In genomic region chr17:26794744-26795143, GRCm38 (mm10) we compare ENCODE assay signal across 7 mouse cellular contexts. TPM values are rescaled to one million over a fixed set of nuclear protein-coding genes. Genes with fewer than 3 reads are reported as not detected.
A peak's percentile ranks its signal among the peaks of the same experiment; 100 is the strongest.
DNase-seq lines count a peak whose midpoint lies in the region; ATAC-seq and TF ChIP-seq lines count a peak whose summit lies in the region.

No protein-coding gene starts in this region.

- no peak overlapping the region for H3K27ac ChIP-seq in testis, adult 2 months (ENCODE audit: control insufficient read depth, insufficient read depth, low read depth, low read length)
- H3K27ac ChIP-seq in embryonic facial prominence, embryonic 11.5 days (replicated peaks; ENCODE audit: low read depth, low read length): no peak overlapping the region
- H3K27ac ChIP-seq in liver, adult 2 months (replicated peaks; ENCODE audit: insufficient read depth, low read depth, low read length): no peak overlapping the region

- no peaks in the 10 kb centered on the region for H3K4me1 ChIP-seq in testis, adult 2 months (ENCODE audit: control insufficient read depth, insufficient read depth, low read length)
- H3K4me1 ChIP-seq in embryonic facial prominence, embryonic 11.5 days (ENCODE audit: control insufficient read depth, insufficient read depth, low read length): no peaks in the 10 kb centered on the region
- H3K4me1 ChIP-seq in liver, adult 2 months (ENCODE audit: control insufficient read depth, insufficient read depth, low read length): no peaks in the 10 kb centered on the region

- H3K4me2 ChIP-seq in embryonic facial prominence, embryonic 11.5 days (ENCODE audit: low read depth, low read length): no peak overlapping the region

- ATAC-seq in activated CD4-positive, CD25-positive, alpha-beta regulatory T cell, adult 4 months: peak; percentile 32
- no peak for ATAC-seq in embryonic facial prominence, embryonic 11.5 days (replicated peaks; ENCODE audit: insufficient number of reproducible peaks, low FRiP score, low TSS enrichment, low read depth)

- TF ChIP-seq CTCF in testis, adult 2 months (IDR thresholded peaks at IDR 0.05; ENCODE audit: control insufficient read depth, insufficient read depth, insufficient replicate concordance, low read depth, low read length): peak; percentile 40; the same call in 1 of the 2 replicates
- TF ChIP-seq CTCF in liver, adult 2 months (IDR thresholded peaks at IDR 0.05; ENCODE audit: low read depth, low read length): peak; percentile 78

- no peaks in the 10 kb centered on the region for H3K27me3 ChIP-seq in testis, adult 2 months (ENCODE audit: control insufficient read depth, insufficient read depth, low read length)
- no peaks in the 10 kb centered on the region for H3K27me3 ChIP-seq in embryonic facial prominence, embryonic 11.5 days (ENCODE audit: control insufficient read depth, insufficient read depth, low read length)
- H3K27me3 ChIP-seq in liver, adult 2 months (ENCODE audit: control insufficient read depth, insufficient read depth, low read length): no peaks in the 10 kb centered on the region

- no peak for DNase-seq in testis, postnatal 14 days (ENCODE audit: low spot score)
- peak; percentile 52 for DNase-seq in embryonic facial prominence, embryonic 11.5 days (ENCODE audit: low spot score)
- DNase-seq in heart, postnatal 4 days: peak; percentile 82
- DNase-seq in liver, adult 2 months (ENCODE audit: extremely low read depth, low read depth, low spot score): peak; percentile 63
- peak; percentile 51 for DNase-seq in retina, postnatal 1 day

- no peaks in the 10 kb centered on the region; the same call in none of the 2 replicates for H3K36me3 ChIP-seq in testis, adult 2 months (ENCODE audit: control insufficient read depth, insufficient read depth, low read length)
- peaks cover 3% of the 10 kb centered on the region; the same call in 1 of the 2 replicates for H3K36me3 ChIP-seq in embryonic facial prominence, embryonic 11.5 days (replicated peaks; ENCODE audit: control insufficient read depth, insufficient read depth, low read depth, low read length)
- H3K36me3 ChIP-seq in liver, adult 2 months (ENCODE audit: control insufficient read depth, insufficient read depth, low read length): peaks cover 15% of the 10 kb centered on the region; the same call in 1 of the 2 replicates

- H3K9ac ChIP-seq in embryonic facial prominence, embryonic 11.5 days (replicated peaks; ENCODE audit: low read length): no peak overlapping the region
- H3K9ac ChIP-seq in liver, adult 2 months (ENCODE audit: low read depth, low read length): no peak overlapping the region

- H3K4me3 ChIP-seq in testis, adult 2 months (ENCODE audit: control insufficient read depth, low read depth, low read length): no peak overlapping the region
- no peak overlapping the region for H3K4me3 ChIP-seq in embryonic facial prominence, embryonic 11.5 days (ENCODE audit: low read depth, low read length)
- H3K4me3 ChIP-seq in liver, adult 2 months (ENCODE audit: insufficient read depth, low read depth, low read length): no peak overlapping the region

- no peak for TF ChIP-seq POLR2A in testis, adult 2 months (IDR thresholded peaks at IDR 0.05; ENCODE audit: control insufficient read depth, low read depth, low read length)
- TF ChIP-seq POLR2A in liver, adult 2 months (IDR thresholded peaks at IDR 0.05; ENCODE audit: extremely low read depth, insufficient read depth, low read length): no peak

- H3K79me2 ChIP-seq in liver, adult 2 months (ENCODE audit: control insufficient read depth, insufficient read depth, low read length): no peaks in the 10 kb centered on the region

- H3K9me3 ChIP-seq in embryonic facial prominence, embryonic 11.5 days (replicated peaks; ENCODE audit: control insufficient read depth, low read length): no peaks in the 10 kb centered on the region

- WGBS in embryonic facial prominence, embryonic 11.5 days: 22% methylated on average over 3 of the region's 3 CpGs
- 16% methylated on average over 3 of the region's 3 CpGs for WGBS in liver, adult 2 months

RNA-seq across cellular contexts. Expression of gene Bnip1, which starts 13.9 kb away (rescaled TPM):
- 25.1 and 26.4 TPM in 2 replicates for polyA plus RNA-seq in testis, adult 2 months (2012; rRNA removed)
- 10 to 100 TPM; 32.6 to 41.1 TPM for polyA plus RNA-seq in activated CD4-positive, CD25-positive, alpha-beta regulatory T cell, adult 4 months (2017; shearing (Covaris generic))
- polyA plus RNA-seq in embryonic facial prominence, embryonic 11.5 days (2014; fragmentation: Nextera tagmentation; extraction: Ambion mirVana): 52.4 and 54.2 TPM in 2 replicates
- total RNA-seq in heart, postnatal 4 days (2021): 10 to 100 TPM; 41.4 to 43.0 TPM
- total RNA-seq in liver, adult 2 months (2014; rRNA removed): 22.8 and 25.2 TPM in 2 replicates
- 17.5 and 18.4 TPM in 2 replicates for polyA plus RNA-seq in liver, adult 2 months (2012; rRNA removed)

RNA-seq across cellular contexts. Expression of gene Nkx2-5, which starts 50.1 kb away (rescaled TPM):
- polyA plus RNA-seq in testis, adult 2 months (2012; rRNA removed): not detected in 2 replicates
- not detected for polyA plus RNA-seq in activated CD4-positive, CD25-positive, alpha-beta regulatory T cell, adult 4 months (2017; shearing (Covaris generic))
- 1.8 and 2.2 TPM in 2 replicates for polyA plus RNA-seq in embryonic facial prominence, embryonic 11.5 days (2014; fragmentation: Nextera tagmentation; extraction: Ambion mirVana)
- total RNA-seq in heart, postnatal 4 days (2021): 100 to 1,000 TPM; 123 to 128 TPM
- not detected in 2 replicates for total RNA-seq in liver, adult 2 months (2014; rRNA removed)
- polyA plus RNA-seq in liver, adult 2 months (2012; rRNA removed): not detected in 2 replicates
